Mouse (Mus musculus): ENCODE data around the gene Atp12a. TPM values are rescaled to one million over a fixed set of nuclear protein-coding genes. Genes with fewer than 3 reads are reported as not detected.

Atp12a gene
- 0.27 and 0.33 TPM in 2 replicates for polyA plus RNA-seq (2015; fragmentation: Nextera tagmentation; extraction: Ambion mirVana)

DNA sequence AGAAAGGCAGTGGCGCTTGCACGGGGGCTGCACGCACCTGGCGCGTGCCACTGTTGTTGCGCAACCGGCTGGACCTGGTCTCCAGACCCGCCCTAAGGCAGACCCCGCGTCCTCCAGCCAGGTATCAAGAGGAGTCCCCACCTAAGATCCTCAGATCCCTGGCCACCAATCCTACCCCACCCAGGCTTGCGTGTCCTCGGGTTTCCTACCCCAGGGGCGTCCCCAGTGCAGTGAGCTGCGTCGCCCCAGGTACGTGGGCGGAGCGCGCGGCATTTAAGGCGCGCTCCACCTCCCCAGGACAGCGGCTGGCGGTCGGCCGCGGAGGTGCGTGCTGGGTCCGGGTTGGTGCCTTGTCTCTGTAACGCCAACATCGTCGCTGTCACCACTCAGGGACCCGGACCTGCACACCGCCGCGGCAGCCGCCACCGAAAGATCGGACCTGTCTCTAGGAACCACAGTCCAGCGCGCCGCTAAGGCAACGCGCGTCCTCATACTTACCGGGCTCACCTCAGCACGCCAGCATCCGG lies at the start of gene Atp12a:
Gene Atp12a (plus strand): TSS at position 358 of the 527 bp plus-strand sequence.
- peak; percentile 77 for ATAC-seq
- Histone ChIP-seq H3K27ac (ENCODE audit: low read depth, low read length) (no peak within 1 kb of the TSS), H3K9ac (ENCODE audit: low read depth, low read length) (peak within 1 kb of the TSS; percentile 62), H3K4me1 (ENCODE audit: control insufficient read depth, insufficient read depth, low read depth, low read length) (peaks cover 2% of the 10 kb centered on the region), H3K4me2 (ENCODE audit: low read length) (peak within 1 kb of the TSS; percentile 87), H3K27me3 (replicated peaks; ENCODE audit: control insufficient read depth, insufficient read depth, low read length) (peaks cover 35% of the 10 kb centered on the region), H3K9me3 (ENCODE audit: control insufficient read depth, low read length) (no peaks in the 10 kb centered on the region), H3K36me3 (ENCODE audit: control insufficient read depth, insufficient read depth, low read length) (no peaks in the 10 kb centered on the region), H3K4me3 (ENCODE audit: low read length) (peak within 1 kb of the TSS; percentile 53)
- 1% methylated on average over 48 of the region's 48 CpGs for WGBS

GRCm38 (mm10) chr14:56315519-56315918 lies 49.3 kb upstream of the Atp12a start:
- Histone ChIP-seq H3K9me3 (ENCODE audit: control insufficient read depth, low read length) (no peaks in the 10 kb centered on the region), H3K27me3 (replicated peaks; ENCODE audit: control insufficient read depth, insufficient read depth, low read length) (no peaks in the 10 kb centered on the region), H3K4me2 (ENCODE audit: low read length) (no peak overlapping the region), H3K4me1 (ENCODE audit: control insufficient read depth, insufficient read depth, low read depth, low read length) (no peaks in the 10 kb centered on the region), H3K9ac (ENCODE audit: low read depth, low read length) (no peak overlapping the region), H3K27ac (ENCODE audit: low read depth, low read length) (no peak overlapping the region), H3K36me3 (ENCODE audit: control insufficient read depth, insufficient read depth, low read length) (no peaks in the 10 kb centered on the region), H3K4me3 (ENCODE audit: low read length) (no peak overlapping the region)
- WGBS: 69% methylated on average over 7 of the region's 7 CpGs
- ATAC-seq: no peak

GRCm38 (mm10) chr14:56316333-56316732 lies 48.5 kb upstream of the Atp12a start:
- H3K27ac ChIP-seq (ENCODE audit: low read depth, low read length): no peak overlapping the region
- H3K4me1 ChIP-seq (ENCODE audit: control insufficient read depth, insufficient read depth, low read depth, low read length): no peaks in the 10 kb centered on the region
- H3K9me3 ChIP-seq (ENCODE audit: control insufficient read depth, low read length): no peaks in the 10 kb centered on the region
- H3K4me2 ChIP-seq (ENCODE audit: low read length): no peak overlapping the region
- H3K4me3 ChIP-seq (ENCODE audit: low read length): no peak overlapping the region
- H3K36me3 ChIP-seq (ENCODE audit: control insufficient read depth, insufficient read depth, low read length): no peaks in the 10 kb centered on the region
- no peak overlapping the region for H3K9ac ChIP-seq (ENCODE audit: low read depth, low read length)
- H3K27me3 ChIP-seq (replicated peaks; ENCODE audit: control insufficient read depth, insufficient read depth, low read length): no peaks in the 10 kb centered on the region
- WGBS: 92% methylated on average over 4 of the region's 4 CpGs
- ATAC-seq: no peak

DNA sequence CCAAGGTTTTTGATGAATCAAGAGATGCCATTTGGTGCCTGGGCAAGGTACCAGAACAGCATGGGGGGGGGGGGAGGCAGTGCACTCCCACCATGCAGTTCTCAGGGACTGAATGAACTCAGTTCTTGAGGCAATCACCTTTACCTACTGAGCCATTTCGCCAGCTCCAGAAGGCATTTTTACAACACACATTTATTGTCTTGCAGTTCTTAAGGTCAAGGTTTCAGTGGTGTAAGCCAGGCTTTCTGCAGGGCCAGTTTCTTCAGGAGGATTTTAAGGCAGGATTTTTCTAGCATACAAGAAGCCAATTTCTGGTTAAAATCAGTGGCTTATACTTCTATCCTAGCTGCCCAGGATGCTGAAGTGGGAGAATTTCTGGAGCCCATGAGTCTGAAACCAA lies 41.9 kb upstream of the Atp12a start:
- Histone ChIP-seq H3K4me1 (ENCODE audit: control insufficient read depth, insufficient read depth, low read depth, low read length) (no peaks in the 10 kb centered on the region), H3K4me3 (ENCODE audit: low read length) (no peak overlapping the region), H3K4me2 (ENCODE audit: low read length) (no peak overlapping the region), H3K36me3 (ENCODE audit: control insufficient read depth, insufficient read depth, low read length) (no peaks in the 10 kb centered on the region), H3K9me3 (ENCODE audit: control insufficient read depth, low read length) (no peaks in the 10 kb centered on the region), H3K27me3 (replicated peaks; ENCODE audit: control insufficient read depth, insufficient read depth, low read length) (no peaks in the 10 kb centered on the region), H3K9ac (ENCODE audit: low read depth, low read length) (no peak overlapping the region), H3K27ac (ENCODE audit: low read depth, low read length) (no peak overlapping the region)
- WGBS: 86% methylated on average over 1 of the region's 1 CpGs
- no peak for ATAC-seq

GRCm38 (mm10) chr14:56325038-56325437 lies 39.8 kb upstream of the Atp12a start:
- Histone ChIP-seq H3K9ac (ENCODE audit: low read depth, low read length) (no peak overlapping the region), H3K4me1 (ENCODE audit: control insufficient read depth, insufficient read depth, low read depth, low read length) (no peaks in the 10 kb centered on the region), H3K9me3 (ENCODE audit: control insufficient read depth, low read length) (no peaks in the 10 kb centered on the region), H3K4me3 (ENCODE audit: low read length) (no peak overlapping the region), H3K36me3 (ENCODE audit: control insufficient read depth, insufficient read depth, low read length) (no peaks in the 10 kb centered on the region), H3K4me2 (ENCODE audit: low read length) (no peak overlapping the region), H3K27ac (ENCODE audit: low read depth, low read length) (no peak overlapping the region), H3K27me3 (replicated peaks; ENCODE audit: control insufficient read depth, insufficient read depth, low read length) (no peaks in the 10 kb centered on the region)
- no peak for ATAC-seq

GRCm38 (mm10) chr14:56333700-56334099 lies 31.2 kb upstream of the Atp12a start:
- no peak for ATAC-seq
- no peak overlapping the region for H3K9ac ChIP-seq (ENCODE audit: low read depth, low read length)
- no peak overlapping the region for H3K4me2 ChIP-seq (ENCODE audit: low read length)
- no peaks in the 10 kb centered on the region for H3K9me3 ChIP-seq (ENCODE audit: control insufficient read depth, low read length)
- H3K27me3 ChIP-seq (replicated peaks; ENCODE audit: control insufficient read depth, insufficient read depth, low read length): no peaks in the 10 kb centered on the region
- H3K36me3 ChIP-seq (ENCODE audit: control insufficient read depth, insufficient read depth, low read length): no peaks in the 10 kb centered on the region
- no peak overlapping the region for H3K4me3 ChIP-seq (ENCODE audit: low read length)
- H3K4me1 ChIP-seq (ENCODE audit: control insufficient read depth, insufficient read depth, low read depth, low read length): no peaks in the 10 kb centered on the region
- H3K27ac ChIP-seq (ENCODE audit: low read depth, low read length): no peak overlapping the region

GRCm38 (mm10) chr14:56334437-56334836 lies 30.4 kb upstream of the Atp12a start:
- H3K27ac ChIP-seq (ENCODE audit: low read depth, low read length): no peak overlapping the region
- H3K9me3 ChIP-seq (ENCODE audit: control insufficient read depth, low read length): no peaks in the 10 kb centered on the region
- no peak for ATAC-seq
- no peaks in the 10 kb centered on the region for H3K4me1 ChIP-seq (ENCODE audit: control insufficient read depth, insufficient read depth, low read depth, low read length)
- 93% methylated on average over 5 of the region's 5 CpGs for WGBS
- H3K4me2 ChIP-seq (ENCODE audit: low read length): no peak overlapping the region
- no peak overlapping the region for H3K4me3 ChIP-seq (ENCODE audit: low read length)
- H3K27me3 ChIP-seq (replicated peaks; ENCODE audit: control insufficient read depth, insufficient read depth, low read length): no peaks in the 10 kb centered on the region
- H3K9ac ChIP-seq (ENCODE audit: low read depth, low read length): no peak overlapping the region
- H3K36me3 ChIP-seq (ENCODE audit: control insufficient read depth, insufficient read depth, low read length): no peaks in the 10 kb centered on the region

- H3K4me1 ChIP-seq (ENCODE audit: control insufficient read depth, insufficient read depth, low read depth, low read length): no peaks in the 10 kb centered on the region
- no peak overlapping the region for H3K4me3 ChIP-seq (ENCODE audit: low read length)
- no peak overlapping the region for H3K9ac ChIP-seq (ENCODE audit: low read depth, low read length)
- WGBS: 95% methylated on average over 10 of the region's 10 CpGs
- no peak overlapping the region for H3K4me2 ChIP-seq (ENCODE audit: low read length)
- no peaks in the 10 kb centered on the region for H3K27me3 ChIP-seq (replicated peaks; ENCODE audit: control insufficient read depth, insufficient read depth, low read length)
- ATAC-seq: no peak
- no peaks in the 10 kb centered on the region for H3K9me3 ChIP-seq (ENCODE audit: control insufficient read depth, low read length)
- H3K27ac ChIP-seq (ENCODE audit: low read depth, low read length): no peak overlapping the region
- no peaks in the 10 kb centered on the region for H3K36me3 ChIP-seq (ENCODE audit: control insufficient read depth, insufficient read depth, low read length)
Measured at GRCm38 (mm10) chr14:56336032-56336431, 28.8 kb upstream of the Atp12a start.

DNA sequence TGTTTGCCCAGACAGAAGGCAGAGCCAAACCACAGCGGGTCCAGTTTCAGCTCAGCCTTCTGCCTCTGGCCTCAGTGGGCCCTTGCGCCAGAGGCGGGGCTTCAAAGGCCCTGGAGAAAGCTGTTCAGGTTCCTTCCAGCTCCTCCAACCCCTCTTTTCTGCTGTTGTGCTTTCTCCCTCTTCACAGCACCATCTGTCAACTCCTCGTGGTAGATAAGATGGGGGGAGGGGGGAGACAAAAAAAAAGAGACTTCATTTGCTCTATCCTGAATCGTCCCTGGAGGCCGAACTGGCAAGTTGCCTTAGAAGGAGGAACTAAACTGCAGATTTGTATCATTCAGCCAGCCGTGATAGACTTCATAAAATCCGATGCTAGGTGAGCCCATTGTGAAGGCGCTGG lies 27.8 kb upstream of the Atp12a start:
- no peaks in the 10 kb centered on the region for H3K27me3 ChIP-seq (replicated peaks; ENCODE audit: control insufficient read depth, insufficient read depth, low read length)
- peak; percentile 65; the same call in 1 of the 2 replicates for ATAC-seq
- no peaks in the 10 kb centered on the region for H3K9me3 ChIP-seq (ENCODE audit: control insufficient read depth, low read length)
- no peak overlapping the region for H3K27ac ChIP-seq (ENCODE audit: low read depth, low read length)
- no peak overlapping the region for H3K9ac ChIP-seq (ENCODE audit: low read depth, low read length)
- 50% methylated on average over 9 of the region's 9 CpGs for WGBS
- no peaks in the 10 kb centered on the region for H3K4me1 ChIP-seq (ENCODE audit: control insufficient read depth, insufficient read depth, low read depth, low read length)
- H3K4me2 ChIP-seq (ENCODE audit: low read length): no peak overlapping the region
- no peak overlapping the region for H3K4me3 ChIP-seq (ENCODE audit: low read length)
- H3K36me3 ChIP-seq (ENCODE audit: control insufficient read depth, insufficient read depth, low read length): no peaks in the 10 kb centered on the region

DNA sequence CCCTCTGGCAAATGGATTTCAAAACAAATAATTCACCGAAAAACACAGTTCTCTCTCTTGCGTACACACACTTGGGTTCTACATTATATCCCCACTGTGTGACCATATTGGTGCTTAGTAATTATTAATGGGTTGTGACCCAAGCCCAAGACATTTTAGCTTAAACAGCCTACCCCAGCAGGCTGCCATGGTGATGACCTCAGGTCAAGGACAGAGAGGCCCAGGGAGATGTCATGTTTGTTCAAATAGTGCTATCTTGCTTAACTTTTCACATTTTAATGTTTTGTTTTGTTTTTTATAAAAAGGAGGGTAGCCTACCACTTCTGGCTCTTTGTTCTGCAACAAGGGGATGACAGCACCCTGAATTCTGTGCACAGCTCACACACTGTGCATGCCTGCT lies 27.2 kb upstream of the Atp12a start:
- no peak overlapping the region for H3K27ac ChIP-seq (ENCODE audit: low read depth, low read length)
- ATAC-seq: no peak
- H3K4me3 ChIP-seq (ENCODE audit: low read length): no peak overlapping the region
- 73% methylated on average over 2 of the region's 2 CpGs for WGBS
- H3K27me3 ChIP-seq (replicated peaks; ENCODE audit: control insufficient read depth, insufficient read depth, low read length): no peaks in the 10 kb centered on the region
- H3K4me1 ChIP-seq (ENCODE audit: control insufficient read depth, insufficient read depth, low read depth, low read length): no peaks in the 10 kb centered on the region
- H3K4me2 ChIP-seq (ENCODE audit: low read length): no peak overlapping the region
- H3K9me3 ChIP-seq (ENCODE audit: control insufficient read depth, low read length): no peaks in the 10 kb centered on the region
- no peak overlapping the region for H3K9ac ChIP-seq (ENCODE audit: low read depth, low read length)
- H3K36me3 ChIP-seq (ENCODE audit: control insufficient read depth, insufficient read depth, low read length): no peaks in the 10 kb centered on the region
